Mouse (Mus musculus): ENCODE results near the gene Setdb1.

GRCm38 (mm10) chr3:95306244-95306643 lies 50.8 kb downstream of the Setdb1 start:
- no peak for TF ChIP-seq BHLHE40 (IDR thresholded peaks at IDR 0.05; ENCODE audit: borderline replicate concordance, low read depth, low read length)
- TF ChIP-seq CTCF (IDR thresholded peaks at IDR 0.05 in 2 of 3, conservative IDR thresholded peaks at IDR 0.05 in 1 of 3; ENCODE audit: control insufficient read depth in 1 of 3, insufficient read depth in 1 of 3, low read depth in 2 of 3, low read length in 3 of 3, poor library complexity in 1 of 3, severe bottlenecking in 1 of 3) = no peak
- no peak for TF ChIP-seq USF2 (IDR thresholded peaks at IDR 0.05; ENCODE audit: borderline replicate concordance in 1 of 2, insufficient read depth in 1 of 2, low read depth in 1 of 2, low read length in 2 of 2)
- no peak for TF ChIP-seq MXI1 (IDR thresholded peaks at IDR 0.05; ENCODE audit: low read depth, low read length)
- no peak for TF ChIP-seq UBTF (IDR thresholded peaks at IDR 0.05; ENCODE audit: borderline replicate concordance, insufficient read depth, low read depth, low read length)
- no peak for TF ChIP-seq TBP (IDR thresholded peaks at IDR 0.05; ENCODE audit: low read depth, low read length)
- no peak for TF ChIP-seq ELF1 (IDR thresholded peaks at IDR 0.05; ENCODE audit: low read depth, low read length)
- no peak for TF ChIP-seq POLR2A (IDR thresholded peaks at IDR 0.05; ENCODE audit: control insufficient read depth in 1 of 2, insufficient read depth in 1 of 2, low read depth in 1 of 2, low read length in 2 of 2, poor library complexity in 1 of 2)
- no peak for TF ChIP-seq JUND (IDR thresholded peaks at IDR 0.05; ENCODE audit: low read depth, low read length)
- TF ChIP-seq TAL1 (IDR thresholded peaks at IDR 0.05; ENCODE audit: low read length) = no peak
- TF ChIP-seq EP300 (IDR thresholded peaks at IDR 0.05; ENCODE audit: low read depth in 1 of 2, low read length in 2 of 2) = no peak
- TF ChIP-seq HCFC1 (IDR thresholded peaks at IDR 0.05; ENCODE audit: low read depth, low read length) = no peak
